Mouse (Mus musculus) 3T3-L1 (cell line): Measurements from ENCODE around the gene Ect2.
A peak's percentile ranks its signal among the peaks of the same experiment; 100 is the strongest.

Experiments used
- DNase-seq: peaks from one replicate; pipeline ENCODE4 v3.0.0-alpha.2; 2015; ENCODE audit warnings: low read depth, low spot score

The Ect2 gene

DNA sequence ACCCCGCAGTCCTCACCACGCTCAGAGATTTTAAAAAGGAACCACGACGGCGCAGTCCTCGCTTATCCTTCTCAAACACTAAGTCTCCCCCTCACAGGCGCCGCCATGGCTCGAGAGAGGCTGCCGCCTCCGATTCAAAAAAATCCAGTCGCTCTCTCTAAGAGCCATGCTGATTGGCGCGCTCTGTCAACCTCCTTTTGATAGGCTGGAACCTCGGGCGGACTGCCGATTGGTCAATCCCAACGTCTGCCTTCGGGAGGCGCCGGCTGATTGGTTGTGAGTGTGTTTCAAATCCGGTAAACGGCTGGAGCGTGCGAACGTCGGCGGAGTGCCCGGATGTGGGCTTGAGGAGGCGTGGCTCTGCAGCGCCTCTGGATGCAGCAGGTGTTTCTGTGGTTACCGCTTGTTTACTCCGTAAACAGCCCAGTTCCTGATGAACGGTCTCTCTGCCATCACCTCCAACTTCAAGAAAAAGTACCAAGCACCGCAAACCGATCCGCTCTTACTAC, at the start of gene Ect2:
TSS of gene Ect2 (minus strand) at position 178 of the 509 bp plus-strand sequence.
- DNase-seq = peak; percentile 100

GRCm38 (mm10) chr3:27201728-27202411, 48.2 kb upstream of the Ect2 start:
- DNase-seq = no peak

GRCm38 (mm10) chr3:27199120-27199519, 45.4 kb upstream of the Ect2 start:
- DNase-seq = no peak

- DNase-seq = no peak
These were observed 44.1 kb upstream of the Ect2 start for GRCm38 (mm10) chr3:27197816-27198215.

DNA sequence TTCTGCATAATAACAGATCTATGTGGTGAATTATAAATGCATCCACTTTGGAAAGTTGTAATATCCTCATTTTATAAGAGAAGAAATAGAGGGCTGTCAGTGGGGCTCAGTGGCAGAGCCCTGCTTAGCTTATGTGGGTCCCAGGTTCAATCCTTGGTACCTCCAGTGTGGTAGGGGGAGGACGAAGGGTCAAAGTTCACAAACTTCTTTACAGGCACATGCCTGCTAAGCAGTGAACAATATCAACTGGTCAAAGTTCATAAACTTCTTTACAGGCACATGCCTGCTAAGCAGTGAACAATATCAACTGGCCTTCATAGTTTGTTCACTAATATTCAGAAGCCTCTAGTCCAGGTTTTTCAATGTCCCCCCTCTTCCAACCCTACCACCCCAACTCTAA, 42.9 kb upstream of the Ect2 start:
- no peak for DNase-seq

GRCm38 (mm10) chr3:27195573-27196227, 42.0 kb upstream of the Ect2 start:
- DNase-seq = no peak

DNA sequence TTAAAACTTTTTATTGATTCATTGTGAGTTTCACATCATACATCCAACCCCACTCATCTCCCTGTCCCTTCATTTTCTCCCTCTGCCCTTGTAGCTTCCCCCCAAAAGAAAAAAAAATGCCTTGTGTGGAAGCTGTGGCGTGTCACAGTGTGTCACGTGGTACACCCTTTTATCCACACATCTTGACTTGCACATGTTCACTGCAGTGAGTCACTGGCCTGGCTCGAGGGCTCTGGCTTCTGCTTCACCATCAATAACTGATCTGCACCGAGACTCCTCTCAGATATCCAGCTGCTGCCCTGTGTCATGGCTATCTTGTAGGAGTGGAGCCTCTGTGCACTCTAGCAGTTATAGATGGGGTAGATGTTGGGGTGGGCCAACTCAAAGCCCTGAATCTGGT, 41.5 kb upstream of the Ect2 start:
- DNase-seq = peak; percentile 64

DNA sequence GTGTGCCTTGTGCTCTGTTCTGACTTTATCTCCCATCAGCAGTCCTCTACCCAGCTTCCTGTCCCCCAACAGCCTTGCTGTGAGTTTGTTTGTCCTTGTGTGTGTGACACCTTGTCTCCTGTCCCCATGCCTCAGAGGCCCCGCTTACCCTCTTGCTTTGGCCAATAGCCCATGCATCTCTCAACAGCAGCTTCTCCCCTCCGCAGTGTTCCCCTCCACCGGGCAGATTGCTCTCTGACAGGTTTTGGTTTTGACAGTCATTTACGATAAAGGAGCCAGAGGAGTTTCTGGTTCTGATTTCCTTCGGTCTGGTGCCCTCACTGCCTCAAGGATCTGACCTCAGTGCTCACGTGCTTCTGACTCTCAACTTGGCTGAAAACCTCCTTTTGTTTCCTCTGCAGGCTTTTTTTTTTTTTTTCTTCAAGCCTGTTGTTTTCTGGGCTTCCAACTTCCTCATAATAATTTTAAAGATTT, 40.2 kb upstream of the Ect2 start:
- peak; percentile 53 for DNase-seq

DNA sequence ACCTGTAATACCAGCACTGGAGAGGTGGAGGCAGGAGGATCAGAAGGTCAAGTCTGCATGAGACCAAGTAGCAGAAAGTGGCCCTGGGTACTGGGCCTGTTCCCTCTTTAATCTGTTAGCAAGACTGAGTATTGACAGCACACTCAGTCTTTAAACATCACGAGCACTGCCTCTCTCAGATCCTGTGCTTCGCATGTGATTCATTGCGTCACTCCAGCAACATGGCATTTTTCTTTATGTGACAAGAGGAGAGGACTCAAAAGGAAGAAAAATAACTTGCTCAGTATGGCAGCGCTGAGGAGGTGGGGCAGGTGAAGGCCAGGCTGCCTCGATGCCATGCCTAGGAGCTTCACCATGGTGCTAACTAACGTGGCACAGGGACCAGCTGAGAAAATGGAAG, 38.2 kb upstream of the Ect2 start:
- DNase-seq = no peak

- DNase-seq = no peak
These were observed 37.2 kb upstream of the Ect2 start for GRCm38 (mm10) chr3:27190865-27191264.

DNA sequence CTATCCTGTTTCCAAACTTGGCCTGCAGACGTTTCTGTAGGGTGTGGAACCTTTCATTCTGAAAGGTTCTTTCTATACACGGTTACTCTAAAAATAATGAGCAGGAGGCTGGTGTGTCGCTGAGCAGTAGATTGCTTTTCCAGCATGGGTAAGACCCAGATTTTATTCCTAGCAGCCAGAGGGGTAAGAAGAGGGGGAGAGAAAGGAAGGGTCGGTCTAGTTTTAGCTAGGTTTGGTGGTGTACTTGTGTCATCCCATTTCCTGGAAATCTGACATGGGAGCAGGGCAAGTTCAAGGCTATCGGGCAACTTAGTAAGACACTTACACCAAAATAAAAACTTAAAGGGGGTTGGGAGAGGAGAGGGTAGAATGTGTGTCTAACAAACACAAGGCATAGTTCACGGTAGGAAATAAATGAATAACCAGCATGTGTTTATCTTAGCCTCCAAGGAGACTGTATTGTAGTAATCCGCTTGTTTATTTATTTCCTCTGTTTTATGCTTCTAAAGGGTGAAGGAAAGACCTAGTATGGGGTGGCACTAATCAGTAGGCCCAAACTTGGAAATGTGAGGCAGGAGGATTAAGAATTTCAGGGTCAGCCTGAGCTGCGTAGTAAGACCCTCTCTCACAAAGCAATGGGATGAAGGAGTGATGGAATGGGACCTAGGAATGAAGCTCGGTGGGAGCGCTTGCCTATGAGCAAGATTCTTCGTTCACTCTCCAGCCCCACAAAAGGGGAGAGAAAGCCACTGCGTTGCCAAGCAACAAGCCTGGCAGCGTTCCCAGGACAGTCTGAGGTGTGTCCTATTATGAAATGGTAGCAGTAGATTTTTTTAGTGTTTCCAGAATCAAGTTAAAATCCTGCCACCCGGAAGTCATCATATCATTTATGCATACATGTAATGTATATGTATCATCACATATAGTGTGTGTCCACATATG, 35.9 kb upstream of the Ect2 start:
- peak; percentile 77 for DNase-seq

GRCm38 (mm10) chr3:27188386-27188785, 34.7 kb upstream of the Ect2 start:
- no peak for DNase-seq

DNA sequence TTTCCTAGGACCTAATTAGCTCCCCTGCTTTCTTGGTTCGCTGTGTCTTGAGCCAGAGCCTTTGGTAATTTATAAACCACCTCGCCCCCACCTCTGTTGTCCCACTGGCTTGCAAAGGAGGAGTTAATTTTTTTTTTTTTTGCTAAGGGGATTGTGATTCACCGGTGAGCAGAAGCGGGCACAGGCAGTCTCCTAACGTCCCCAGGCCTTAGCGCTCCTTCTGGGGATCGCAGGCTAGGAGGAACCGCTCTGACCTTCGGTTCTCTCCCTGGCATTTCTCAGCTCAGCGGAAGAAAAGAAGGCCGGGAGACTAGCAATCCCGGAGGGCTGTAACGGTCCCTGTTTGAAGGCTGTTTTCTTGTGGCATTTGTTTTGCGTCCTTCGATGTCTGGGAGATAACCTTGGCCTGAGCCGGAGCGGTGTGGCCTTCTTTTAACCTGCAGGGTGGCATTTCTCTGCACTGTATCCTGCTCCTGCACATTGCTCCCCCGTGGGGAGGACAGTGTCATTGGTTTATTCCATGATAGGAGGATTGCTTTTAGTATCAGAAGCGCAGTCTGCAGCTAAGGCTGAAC, 30.0 kb upstream of the Ect2 start:
- peak; percentile 27 for DNase-seq

GRCm38 (mm10) chr3:27182733-27183600, 29.3 kb upstream of the Ect2 start, which contains the start of gene Nceh1:
Gene Nceh1 (plus strand): TSS chr3:27182965.
- peak; percentile 98 for DNase-seq

DNA sequence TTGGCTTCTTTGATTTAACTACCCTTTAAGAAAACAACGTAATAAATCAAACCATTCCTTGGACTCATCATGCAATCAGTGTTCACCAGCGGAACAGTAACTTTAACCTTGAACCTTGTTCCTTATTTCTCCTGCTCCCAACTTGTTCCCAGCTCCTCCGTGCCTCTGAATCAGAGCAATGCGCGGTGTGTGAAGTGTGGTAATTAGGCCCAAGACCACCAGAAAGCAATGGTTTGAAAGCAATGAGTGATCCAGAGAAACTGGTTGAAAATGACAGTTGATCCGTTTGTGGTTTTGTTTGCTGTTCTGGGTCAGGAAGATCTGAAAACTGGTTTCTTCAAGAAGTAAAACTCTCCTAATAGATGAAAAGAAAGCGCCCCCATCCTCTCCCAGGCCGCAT, 26.0 kb upstream of the Ect2 start:
- DNase-seq = no peak

- no peak for DNase-seq
These were observed 16.6 kb upstream of the Ect2 start for GRCm38 (mm10) chr3:27170257-27170656.

- DNase-seq = no peak
These were observed 11.9 kb upstream of the Ect2 start for GRCm38 (mm10) chr3:27165481-27166065.

DNA sequence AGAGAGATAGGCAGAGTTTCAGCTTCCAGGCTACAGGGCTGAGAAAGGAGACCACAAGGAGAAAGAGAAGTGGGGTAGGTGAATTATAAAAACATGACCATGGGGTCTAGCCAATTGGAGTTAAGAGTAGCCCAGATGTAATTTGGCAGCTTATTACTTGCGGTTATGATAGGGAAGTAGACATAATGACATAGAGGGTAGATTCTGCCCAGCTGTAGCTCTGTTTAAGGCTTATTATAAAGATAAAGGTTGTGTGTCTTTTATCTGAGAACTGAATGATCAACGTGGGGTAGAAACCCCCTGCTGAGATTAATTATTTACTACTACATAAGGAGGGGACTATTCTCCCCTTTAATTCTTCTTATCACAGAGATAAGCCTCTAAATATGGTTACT, 8.7 kb upstream of the Ect2 start:
- no peak for DNase-seq

DNA sequence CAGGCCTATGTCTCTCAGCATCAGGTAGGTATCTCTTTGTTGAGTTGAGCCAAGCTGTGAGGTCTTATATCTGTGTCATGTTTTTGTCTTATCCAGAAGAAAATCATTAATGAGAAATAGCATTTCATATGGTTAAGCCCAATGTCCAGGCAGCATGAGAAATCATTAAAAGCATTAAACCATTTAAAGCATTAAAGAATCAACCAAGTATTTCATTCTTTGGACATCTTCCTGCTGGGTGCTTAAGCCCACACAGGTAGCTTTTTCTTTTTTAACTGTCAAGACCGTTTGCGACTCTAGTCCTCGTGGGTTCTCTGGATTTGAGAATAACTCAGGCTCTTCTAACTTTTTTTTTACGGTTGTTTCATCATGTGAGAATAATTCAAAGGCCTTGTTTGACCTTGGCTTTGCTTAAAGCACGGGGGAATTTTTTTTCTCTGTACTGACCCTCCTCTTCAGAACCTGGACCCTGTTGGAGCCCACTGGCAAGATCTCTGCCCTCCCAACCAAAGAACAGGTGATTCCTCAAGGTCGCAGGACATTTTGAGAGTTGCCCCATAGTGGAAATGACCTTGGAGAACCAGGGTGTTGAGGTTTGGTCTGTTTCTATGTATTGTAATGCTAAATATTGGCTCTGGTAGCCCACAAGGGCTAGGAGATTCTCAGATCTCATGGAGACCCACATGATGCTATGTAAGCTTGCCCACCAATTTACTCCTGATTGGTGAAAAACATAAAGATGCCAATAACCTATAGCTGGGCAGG, 8.1 kb upstream of the Ect2 start:
- DNase-seq = no peak
